In genomic region chr2:4462480-4462879, GRCm38 (mm10) we compare ENCODE assay signal across 11 mouse cellular contexts.
DNase-seq lines count a peak whose midpoint lies in the region; ATAC-seq and TF ChIP-seq lines count a peak whose summit lies in the region.
"Had no signal": no experiment of that assay in that cellular context is flagged by ENCODE, and none has a peak within 500 bp of the region (broad histone marks: within the 10 kb centered on the region; RNA-seq: fewer than 3 reads in every experiment).

No protein-coding gene starts in this region.

- H3K27me3 ChIP-seq in lung, embryonic 14.5 days (ENCODE audit: insufficient read depth, low read length) = no peaks in the 10 kb centered on the region
- H3K27me3 ChIP-seq in embryonic facial prominence, embryonic 11.5 days (ENCODE audit: control insufficient read depth, insufficient read depth, low read length) = no peaks in the 10 kb centered on the region
- no peaks in the 10 kb centered on the region for H3K27me3 ChIP-seq in intestine, embryonic 14.5 days (replicated peaks; ENCODE audit: control insufficient read depth, insufficient read depth, low read length)
- no peaks in the 10 kb centered on the region for H3K27me3 ChIP-seq in stomach, embryonic 15.5 days (replicated peaks)
- H3K27me3 ChIP-seq: embryonic facial prominence, embryonic 13.5 days; liver, embryonic 15.5 days had no signal

- no peak overlapping the region for H3K4me2 ChIP-seq in lung, embryonic 14.5 days
- H3K4me2 ChIP-seq in embryonic facial prominence, embryonic 11.5 days (ENCODE audit: low read depth, low read length) = no peak overlapping the region
- H3K4me2 ChIP-seq in intestine, embryonic 14.5 days (ENCODE audit: low read length) = peak overlapping the region; percentile 16; the same call in 1 of the 2 replicates
- peak overlapping the region; percentile 13; the same call in 1 of the 2 replicates for H3K4me2 ChIP-seq in stomach, embryonic 15.5 days
- H3K4me2 ChIP-seq: embryonic facial prominence, embryonic 13.5 days; liver, embryonic 15.5 days had no signal

- no peak overlapping the region for H3K9ac ChIP-seq in lung, embryonic 14.5 days
- no peak overlapping the region for H3K9ac ChIP-seq in embryonic facial prominence, embryonic 11.5 days (replicated peaks; ENCODE audit: low read length)
- no peak overlapping the region for H3K9ac ChIP-seq in intestine, embryonic 14.5 days (ENCODE audit: low read length)
- H3K9ac ChIP-seq in stomach, embryonic 15.5 days = no peak overlapping the region
- H3K9ac ChIP-seq: embryonic facial prominence, embryonic 13.5 days; liver, embryonic 15.5 days had no signal

- no peaks in the 10 kb centered on the region for H3K9me3 ChIP-seq in lung, embryonic 14.5 days (ENCODE audit: low read depth, low read length)
- H3K9me3 ChIP-seq in embryonic facial prominence, embryonic 11.5 days (replicated peaks; ENCODE audit: control insufficient read depth, low read length) = no peaks in the 10 kb centered on the region
- no peaks in the 10 kb centered on the region for H3K9me3 ChIP-seq in intestine, embryonic 14.5 days (ENCODE audit: control insufficient read depth, low read length)
- no peaks in the 10 kb centered on the region for H3K9me3 ChIP-seq in stomach, embryonic 15.5 days
- H3K9me3 ChIP-seq: embryonic facial prominence, embryonic 13.5 days; liver, embryonic 15.5 days had no signal

- TF ChIP-seq CTCF in lung, embryonic 14.5 days (IDR thresholded peaks at IDR 0.05; ENCODE audit: low read depth) = no peak

- H3K4me3 ChIP-seq in lung, embryonic 14.5 days (ENCODE audit: low read depth, low read length) = no peak overlapping the region
- H3K4me3 ChIP-seq in embryonic facial prominence, embryonic 11.5 days (ENCODE audit: low read depth, low read length) = no peak overlapping the region
- no peak overlapping the region for H3K4me3 ChIP-seq in intestine, embryonic 14.5 days (ENCODE audit: low read depth, low read length)
- H3K4me3 ChIP-seq in stomach, embryonic 15.5 days (replicated peaks) = no peak overlapping the region
- H3K4me3 ChIP-seq: embryonic facial prominence, embryonic 13.5 days; liver, embryonic 15.5 days had no signal

- 39% methylated on average over 11 of the region's 11 CpGs for WGBS in lung, embryonic 14.5 days
- 24% methylated on average over 11 of the region's 11 CpGs for WGBS in embryonic facial prominence, embryonic 11.5 days
- WGBS in intestine, embryonic 14.5 days = 41% methylated on average over 11 of the region's 11 CpGs
- 39% methylated on average over 11 of the region's 11 CpGs for WGBS in stomach, embryonic 15.5 days

- ATAC-seq in lung, embryonic 14.5 days (ENCODE audit: insufficient read depth) = no peak
- ATAC-seq in embryonic facial prominence, embryonic 11.5 days (replicated peaks; ENCODE audit: insufficient number of reproducible peaks, low FRiP score, low TSS enrichment, low read depth) = no peak
- ATAC-seq in intestine, embryonic 14.5 days (replicated peaks; ENCODE audit: low FRiP score, low TSS enrichment, low read depth) = 0 out of 2 replicates have a peak, but pooled peaks have one; percentile 41
- peak; percentile 57 for ATAC-seq in stomach, embryonic 15.5 days (ENCODE audit: insufficient read depth, low FRiP score, low read depth)

- H3K36me3 ChIP-seq in lung, embryonic 14.5 days (ENCODE audit: insufficient read depth) = no peaks in the 10 kb centered on the region
- H3K36me3 ChIP-seq in embryonic facial prominence, embryonic 11.5 days (replicated peaks; ENCODE audit: control insufficient read depth, insufficient read depth, low read depth, low read length) = no peaks in the 10 kb centered on the region
- no peaks in the 10 kb centered on the region for H3K36me3 ChIP-seq in intestine, embryonic 14.5 days (ENCODE audit: control insufficient read depth, insufficient read depth, low read length)
- no peaks in the 10 kb centered on the region for H3K36me3 ChIP-seq in stomach, embryonic 15.5 days
- H3K36me3 ChIP-seq: liver, embryonic 15.5 days had no signal

- H3K27ac ChIP-seq in lung, embryonic 14.5 days (ENCODE audit: low read depth) = no peak overlapping the region; the same call in 1 of the 2 replicates
- no peak overlapping the region for H3K27ac ChIP-seq in embryonic facial prominence, embryonic 11.5 days (replicated peaks; ENCODE audit: low read depth, low read length)
- H3K27ac ChIP-seq in intestine, embryonic 14.5 days (ENCODE audit: low read depth) = no peak overlapping the region
- H3K27ac ChIP-seq in stomach, embryonic 15.5 days = no peak overlapping the region
- H3K27ac ChIP-seq: embryonic facial prominence, embryonic 13.5 days; liver, embryonic 15.5 days had no signal

- DNase-seq in lung, embryonic 14.5 days = peak; percentile 61
- no peak for DNase-seq in lung, postnatal 10 days
- peak; percentile 40 for DNase-seq in embryonic facial prominence, embryonic 11.5 days (ENCODE audit: low spot score)
- peak; percentile 57 for DNase-seq in intestine, embryonic 14.5 days (ENCODE audit: low spot score)
- DNase-seq in urinary bladder, postnatal 25 days (ENCODE audit: low spot score) = no peak
- DNase-seq in c-Kit-positive CD71-positive TER-119-positive erythroid progenitor cells, embryonic 14.5 days (ENCODE audit: low spot score) = no peak
- DNase-seq: gastrocnemius, postnatal 14 days; spleen, adult 18-20 months had no signal

- peaks cover 8% of the 10 kb centered on the region; the same call in 1 of the 2 replicates for H3K4me1 ChIP-seq in lung, embryonic 14.5 days (ENCODE audit: insufficient read depth)
- 0 out of 2 replicates have a peak, but pooled peaks cover 4% of the 10 kb centered on the region for H3K4me1 ChIP-seq in embryonic facial prominence, embryonic 11.5 days (ENCODE audit: control insufficient read depth, insufficient read depth, low read length)
- peaks cover 12% of the 10 kb centered on the region for H3K4me1 ChIP-seq in intestine, embryonic 14.5 days (replicated peaks; ENCODE audit: control insufficient read depth, insufficient read depth, low read length)
- H3K4me1 ChIP-seq in stomach, embryonic 15.5 days = peaks cover 15% of the 10 kb centered on the region; the same call in 1 of the 2 replicates

Comparison
In these comparisons a context has a peak if more than half of its experiments do, and no peak if none do; other contexts are left out.
1. DNase-seq: peak in lung, embryonic 14.5 days (single experiment), embryonic facial prominence, embryonic 11.5 days (single experiment) and intestine, embryonic 14.5 days (single experiment); none in lung, postnatal 10 days (single experiment), urinary bladder, postnatal 25 days (single experiment) and c-Kit-positive CD71-positive TER-119-positive erythroid progenitor cells, embryonic 14.5 days (single experiment).
2. ATAC-seq: peak in intestine, embryonic 14.5 days (single experiment) and stomach, embryonic 15.5 days (single experiment); none in lung, embryonic 14.5 days (single experiment) and embryonic facial prominence, embryonic 11.5 days (single experiment).
3. H3K4me2 ChIP-seq: peak in intestine, embryonic 14.5 days (single experiment) and stomach, embryonic 15.5 days (single experiment); none in lung, embryonic 14.5 days (single experiment) and embryonic facial prominence, embryonic 11.5 days (single experiment).